In genomic region chr19:3581326-3581725, GRCm38 (mm10) we compare ENCODE assay signal across 7 mouse cellular contexts. TPM values are rescaled to one million over a fixed set of nuclear protein-coding genes. Genes with fewer than 3 reads are reported as not detected.
DNase-seq lines count a peak whose midpoint lies in the region; ATAC-seq and TF ChIP-seq lines count a peak whose summit lies in the region.

No protein-coding gene starts in this region.

- no peak overlapping the region for H3K27ac ChIP-seq in midbrain, embryonic 11.5 days (ENCODE audit: low read depth, low read length)
- H3K27ac ChIP-seq in midbrain, embryonic 13.5 days: no peak overlapping the region
- H3K27ac ChIP-seq in liver, postnatal 0 days (ENCODE audit: low read depth): no peak overlapping the region

- no peak for TF ChIP-seq EP300 in liver, postnatal 0 days (IDR thresholded peaks at IDR 0.05; ENCODE audit: low read depth)

- TF ChIP-seq CTCF in liver, postnatal 0 days (IDR thresholded peaks at IDR 0.05; ENCODE audit: low read depth): peak; percentile 74

- ATAC-seq in midbrain, embryonic 11.5 days (ENCODE audit: low FRiP score): no peak
- no peak for ATAC-seq in midbrain, embryonic 13.5 days
- ATAC-seq in common myeloid progenitor, adult 5-6 weeks (replicated peaks; ENCODE audit: low read depth, poor library complexity, severe bottlenecking): peak; percentile 85
- no peak for ATAC-seq in liver, postnatal 0 days

- H3K4me2 ChIP-seq in midbrain, embryonic 11.5 days: no peak overlapping the region
- no peak overlapping the region for H3K4me2 ChIP-seq in midbrain, embryonic 13.5 days (replicated peaks)
- H3K4me2 ChIP-seq in liver, postnatal 0 days (ENCODE audit: low read depth, low read length): no peak overlapping the region

- H3K36me3 ChIP-seq in midbrain, embryonic 11.5 days (ENCODE audit: control insufficient read depth, insufficient read depth, low read length): no peaks in the 10 kb centered on the region
- peaks cover 14% of the 10 kb centered on the region for H3K36me3 ChIP-seq in midbrain, embryonic 13.5 days
- H3K36me3 ChIP-seq in liver, postnatal 0 days (replicated peaks; ENCODE audit: insufficient read depth, low read length): peaks cover 16% of the 10 kb centered on the region

- 33% methylated on average over 7 of the region's 7 CpGs for WGBS in midbrain, embryonic 11.5 days
- WGBS in midbrain, embryonic 13.5 days: 28% methylated on average over 7 of the region's 7 CpGs
- WGBS in liver, postnatal 0 days (ENCODE audit: insufficient replicate concordance): 17% methylated on average over 7 of the region's 7 CpGs

- H3K4me1 ChIP-seq in midbrain, embryonic 11.5 days (ENCODE audit: control insufficient read depth, insufficient read depth, low read length): no peaks in the 10 kb centered on the region; the same call in 1 of the 2 replicates
- peaks cover 8% of the 10 kb centered on the region for H3K4me1 ChIP-seq in midbrain, embryonic 13.5 days (replicated peaks)
- H3K4me1 ChIP-seq in liver, postnatal 0 days (ENCODE audit: insufficient read depth): peaks cover 19% of the 10 kb centered on the region

- H3K4me3 ChIP-seq in midbrain, embryonic 11.5 days (ENCODE audit: low read depth, low read length): no peak overlapping the region
- H3K4me3 ChIP-seq in midbrain, embryonic 13.5 days (replicated peaks): no peak overlapping the region
- H3K4me3 ChIP-seq in liver, postnatal 0 days (ENCODE audit: low read depth, low read length): no peak overlapping the region

- H3K27me3 ChIP-seq in midbrain, embryonic 11.5 days (ENCODE audit: control insufficient read depth, insufficient read depth, low read length): no peaks in the 10 kb centered on the region
- no peaks in the 10 kb centered on the region for H3K27me3 ChIP-seq in midbrain, embryonic 13.5 days
- H3K27me3 ChIP-seq in liver, postnatal 0 days (ENCODE audit: insufficient read depth, low read length): no peaks in the 10 kb centered on the region

- peak; percentile 90 for DNase-seq in midbrain, embryonic 11.5 days (ENCODE audit: low spot score, missing footprints)
- DNase-seq in adipocyte (ENCODE audit: low spot score): peak; percentile 69
- DNase-seq in kidney, postnatal 10 days: peak; percentile 65
- DNase-seq in liver, postnatal 0 days: peak; percentile 64
- DNase-seq in right cerebral cortex, postnatal 14 days: peak; percentile 60

- no peak overlapping the region for H3K9ac ChIP-seq in midbrain, embryonic 11.5 days (ENCODE audit: low read length)
- no peak overlapping the region for H3K9ac ChIP-seq in midbrain, embryonic 13.5 days (replicated peaks)
- no peak overlapping the region for H3K9ac ChIP-seq in liver, postnatal 0 days (replicated peaks)

- H3K9me3 ChIP-seq in midbrain, embryonic 11.5 days (ENCODE audit: control insufficient read depth, low read length): no peaks in the 10 kb centered on the region
- H3K9me3 ChIP-seq in midbrain, embryonic 13.5 days: no peaks in the 10 kb centered on the region
- H3K9me3 ChIP-seq in liver, postnatal 0 days (ENCODE audit: low read length): no peaks in the 10 kb centered on the region

RNA-seq across cellular contexts. Expression of gene Ppp6r3, which starts 5.8 kb away (rescaled TPM):
- 81.8 and 84.2 TPM in 2 replicates for polyA plus RNA-seq in midbrain, embryonic 11.5 days (2014; fragmentation: Nextera tagmentation; extraction: Ambion mirVana)
- 71.1 and 71.9 TPM in 2 replicates for polyA plus RNA-seq in midbrain, embryonic 13.5 days (2015; fragmentation: Nextera tagmentation; extraction: Ambion mirVana)
- 92.6 and 111 TPM in 2 replicates for total RNA-seq in common myeloid progenitor, adult 5-6 weeks (2017)
- polyA plus RNA-seq in liver, postnatal 0 days (2015; fragmentation: Nextera tagmentation; extraction: Ambion mirVana): 14.5 and 16.4 TPM in 2 replicates
